Mouse (Mus musculus) hindbrain, postnatal 0 days (tissue): Measurements from ENCODE around the gene Tmem270. TPM values are rescaled to one million over a fixed set of nuclear protein-coding genes. Genes with fewer than 3 reads are reported as not detected.

ENCODE experiments used
- ATAC-seq: fragments of 200-750 bp; cut with Nextera tagmentation; 2 replicates; pipeline ENCODE4 v1.8.0; 2017; ENCODE audit warnings: mild to moderate bottlenecking, moderate TSS enrichment, moderate library complexity
- DNase-seq: peaks from one replicate; pipeline ENCODE4 v3.0.0-alpha.2; 2015; ENCODE audit warnings: low spot score
- H3K27ac ChIP-seq: fragments of 300-500 bp; sonication (generic); 2 replicates; pipeline ENCODE4 v1.5.1; 2014; ENCODE audit warnings: mild to moderate bottlenecking
- H3K27me3 ChIP-seq: fragments of 300-500 bp; sonication (generic); 2 replicates; pipeline ENCODE4 v1.6.1; 2014; ENCODE audit warnings: low read length, mixed read lengths; ENCODE audit not compliant: insufficient read depth
- H3K36me3 ChIP-seq: fragments of 300-500 bp; sonication (generic); 2 replicates; pipeline ENCODE4 v1.6.1; 2014; ENCODE audit warnings: low read length, mixed read lengths; ENCODE audit not compliant: insufficient read depth
- H3K4me1 ChIP-seq: fragments of 300-500 bp; sonication (generic); 2 replicates; pipeline ENCODE4 v1.6.1; 2014; ENCODE audit warnings: antibody characterized with exemption, low read length, mixed read lengths; ENCODE audit not compliant: insufficient read depth
- H3K4me2 ChIP-seq: fragments of 300-500 bp; sonication (generic); 2 replicates; pipeline ENCODE4 v1.6.1; 2014; ENCODE audit warnings: low read depth, mild to moderate bottlenecking, low read length, moderate library complexity, mixed read lengths
- H3K4me3 ChIP-seq: fragments of 300-500 bp; sonication (generic); 2 replicates; pipeline ENCODE4 v1.5.1; 2014; ENCODE audit warnings: low read length
- H3K9ac ChIP-seq: fragments of 300-500 bp; sonication (generic); replicated peaks from 2 replicates; pipeline ENCODE4 v1.6.1; 2014; ENCODE audit warnings: mild to moderate bottlenecking, low read length, moderate library complexity, mixed read lengths
- H3K9me3 ChIP-seq: fragments of 300-500 bp; sonication (generic); 2 replicates; pipeline ENCODE4 v1.6.1; 2016; ENCODE audit warnings: low read length, mixed read lengths
- CTCF ChIP-seq: IDR thresholded peaks from 2 replicates; pipeline ENCODE4 v1.5.1; 2016; ENCODE audit warnings: antibody characterized with exemption, control low read depth, low read depth
- WGBS: fragments of 180-500 bp; shearing (Covaris S2); extraction: QIAGEN DNeasy Blood & Tissue Kit; methylation state at CpG from one replicate; pipeline ENCODE4 v1.1.7; 2014; 5-methylcytosine and 5-hydroxymethylcytosine counted together
- polyA plus RNA-seq: library from polyadenylated mRNA; unstranded; fragments of >200 nt; fragmentation: Nextera tagmentation; extraction: Ambion mirVana; gene quantifications from 2 replicates; pipeline ENCODE4 v1.2.1, GENCODE M21; 2015
- total RNA-seq: library from RNA; depleted of rRNA; stranded (reverse); fragments of >200 nt; gene quantifications from 2 replicates; pipeline ENCODE4 v1.2.3, GENCODE M21; 2014

Gene Tmem270
- total and polyA plus RNA-seq, 2 experiments from 2014 or later: not detected

DNA sequence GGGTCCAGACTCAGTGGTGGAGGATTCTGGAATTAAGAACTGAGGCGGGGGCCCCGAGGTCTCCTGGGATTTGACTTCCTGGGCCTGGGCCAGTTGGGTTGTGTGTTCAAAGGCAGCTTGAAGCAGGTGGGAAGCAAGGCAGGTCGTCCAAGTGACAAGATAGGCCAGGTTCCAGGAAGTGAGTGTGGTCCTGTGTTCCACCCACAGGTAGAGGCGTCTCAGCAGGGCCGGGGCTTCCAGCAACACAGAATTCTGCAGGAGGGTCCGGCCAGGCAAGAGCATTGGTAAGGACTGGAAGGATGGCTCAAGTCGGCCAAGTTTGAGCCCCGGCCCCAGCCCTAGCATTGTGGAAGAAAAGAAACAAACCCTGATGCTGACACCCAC lies 4.9 kb downstream of the Tmem270 start:
- no peak overlapping the region for H3K4me2 ChIP-seq
- H3K36me3 ChIP-seq: no peaks in the 10 kb centered on the region
- no peak overlapping the region for H3K4me3 ChIP-seq
- no peak overlapping the region for H3K9ac ChIP-seq
- ATAC-seq: no peak
- 74% methylated on average over 8 of the region's 8 CpGs for WGBS
- DNase-seq: no peak
- H3K9me3 ChIP-seq: no peaks in the 10 kb centered on the region
- no peaks in the 10 kb centered on the region for H3K27me3 ChIP-seq
- TF ChIP-seq CTCF: no peak
- no peaks in the 10 kb centered on the region for H3K4me1 ChIP-seq
- no peak overlapping the region for H3K27ac ChIP-seq

DNA sequence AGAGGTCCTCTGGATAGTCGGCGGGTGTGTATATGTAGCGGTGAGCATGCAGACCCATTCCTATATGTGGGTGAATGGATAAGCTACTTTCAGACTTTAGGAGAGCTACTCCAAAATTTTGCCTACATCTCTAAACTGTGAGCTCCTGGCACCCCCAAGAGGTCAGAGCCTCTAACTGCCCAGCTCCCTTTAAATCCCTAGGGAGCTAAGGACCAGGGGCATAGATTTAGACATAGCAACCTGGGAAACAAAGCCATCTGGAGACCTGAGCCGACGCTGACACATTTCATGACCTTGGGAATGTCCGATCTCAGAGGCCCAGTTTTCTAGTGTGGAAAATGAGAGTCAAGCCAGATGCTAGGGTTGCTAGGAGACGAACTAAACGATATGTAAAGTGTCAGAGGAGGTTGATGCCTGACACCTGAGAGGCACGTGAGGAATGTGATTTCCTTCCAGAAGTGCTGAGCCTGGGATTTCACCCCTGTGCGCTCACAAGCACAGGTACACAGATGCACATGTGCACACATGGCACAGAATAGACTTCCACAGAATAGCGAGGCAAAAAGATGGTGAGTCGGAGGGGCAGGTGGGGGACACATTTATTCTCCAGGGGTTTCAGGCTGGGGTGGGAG lies 5.4 kb downstream of the Tmem270 start:
- WGBS: 37% methylated on average over 12 of the region's 12 CpGs
- no peaks in the 10 kb centered on the region for H3K27me3 ChIP-seq
- peak; percentile 75 for TF ChIP-seq CTCF
- no peak overlapping the region for H3K9ac ChIP-seq
- H3K9me3 ChIP-seq: no peaks in the 10 kb centered on the region
- H3K4me1 ChIP-seq: no peaks in the 10 kb centered on the region
- ATAC-seq (peak; percentile 70), DNase-seq (peak; percentile 86)
- H3K4me2 ChIP-seq: no peak overlapping the region
- H3K4me3 ChIP-seq: no peak overlapping the region
- no peaks in the 10 kb centered on the region for H3K36me3 ChIP-seq
- H3K27ac ChIP-seq: no peak overlapping the region

DNA sequence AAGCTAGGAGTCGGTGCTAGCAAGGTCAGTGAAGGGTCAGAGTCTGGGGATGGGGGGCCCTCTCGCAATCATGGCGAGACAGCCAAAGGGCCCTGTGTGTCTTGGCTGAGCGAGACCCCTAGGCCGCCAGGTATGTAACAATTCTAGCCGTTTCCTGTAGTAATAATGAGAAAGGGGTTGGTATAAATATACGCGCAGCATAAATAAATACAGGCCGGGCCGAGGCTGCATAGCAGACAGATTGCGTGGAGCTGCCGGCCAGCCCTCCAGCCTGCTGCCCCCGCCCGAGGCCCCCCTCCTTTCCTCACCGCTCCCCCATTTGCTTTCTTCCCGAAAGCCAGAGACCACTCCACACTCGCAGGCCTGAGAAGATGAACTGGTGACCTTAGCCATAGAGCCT lies 8.9 kb downstream of the Tmem270 start:
- no peak for DNase-seq
- no peaks in the 10 kb centered on the region for H3K36me3 ChIP-seq
- H3K9ac ChIP-seq: no peak overlapping the region
- no peak for ATAC-seq
- H3K4me3 ChIP-seq: no peak overlapping the region
- H3K27ac ChIP-seq: no peak overlapping the region
- no peaks in the 10 kb centered on the region for H3K27me3 ChIP-seq
- 77% methylated on average over 17 of the region's 17 CpGs for WGBS
- no peaks in the 10 kb centered on the region for H3K4me1 ChIP-seq
- TF ChIP-seq CTCF: no peak
- H3K4me2 ChIP-seq: no peak overlapping the region
- no peaks in the 10 kb centered on the region for H3K9me3 ChIP-seq

DNA sequence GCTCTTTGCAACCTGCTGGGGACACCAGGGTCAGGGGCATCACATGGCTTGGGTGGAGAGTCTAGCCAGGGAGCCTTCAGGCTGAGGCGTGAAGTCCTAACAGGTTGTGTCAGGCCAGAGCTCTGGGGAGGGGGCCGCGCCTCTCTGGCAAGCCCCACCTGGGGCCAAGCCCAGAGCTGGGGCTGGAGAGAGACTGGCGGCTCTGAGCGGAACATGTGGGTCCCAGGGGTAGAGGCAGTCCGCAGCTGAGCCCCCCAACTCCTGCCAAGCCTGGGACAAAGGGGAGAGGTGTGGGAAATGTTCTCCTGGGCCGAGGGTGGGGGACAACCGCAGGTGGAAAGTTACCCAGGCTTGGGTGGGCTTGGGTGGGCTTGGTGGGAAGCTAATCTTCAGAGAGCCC lies 9.6 kb downstream of the Tmem270 start:
- ATAC-seq: no peak
- H3K36me3 ChIP-seq: no peaks in the 10 kb centered on the region
- TF ChIP-seq CTCF: no peak
- no peaks in the 10 kb centered on the region for H3K4me1 ChIP-seq
- H3K9ac ChIP-seq: no peak overlapping the region
- no peak for DNase-seq
- H3K27ac ChIP-seq: no peak overlapping the region
- H3K9me3 ChIP-seq: no peaks in the 10 kb centered on the region
- H3K27me3 ChIP-seq: no peaks in the 10 kb centered on the region
- H3K4me3 ChIP-seq: no peak overlapping the region
- 76% methylated on average over 7 of the region's 8 CpGs for WGBS
- H3K4me2 ChIP-seq: no peak overlapping the region

DNA sequence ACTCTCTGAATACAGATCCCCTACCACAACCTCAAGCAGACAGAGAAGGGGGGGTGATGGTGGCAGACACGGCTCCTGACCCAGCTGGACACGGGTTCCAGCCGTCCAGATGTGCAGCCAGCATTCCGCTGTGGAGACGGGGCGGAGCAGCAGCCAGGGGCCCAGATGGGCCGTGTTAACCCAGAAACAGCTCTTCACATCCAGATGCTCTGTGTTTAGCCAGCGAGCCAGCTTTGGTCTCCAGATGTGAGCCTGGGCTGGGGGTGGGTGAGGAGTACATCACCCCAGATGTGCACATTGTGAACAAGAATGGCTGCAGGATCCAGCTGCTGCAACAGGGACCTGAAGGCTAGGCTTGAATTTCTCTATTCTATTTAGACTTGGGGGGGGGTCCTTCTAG lies 11.2 kb downstream of the Tmem270 start:
- Histone ChIP-seq H3K36me3 (no peaks in the 10 kb centered on the region), H3K4me1 (no peaks in the 10 kb centered on the region), H3K9ac (no peak overlapping the region), H3K27me3 (no peaks in the 10 kb centered on the region), H3K27ac (no peak overlapping the region), H3K9me3 (no peaks in the 10 kb centered on the region), H3K4me2 (no peak overlapping the region), H3K4me3 (no peak overlapping the region)
- 68% methylated on average over 8 of the region's 8 CpGs for WGBS
- ATAC-seq: no peak
- no peak for TF ChIP-seq CTCF
- DNase-seq: no peak

DNA sequence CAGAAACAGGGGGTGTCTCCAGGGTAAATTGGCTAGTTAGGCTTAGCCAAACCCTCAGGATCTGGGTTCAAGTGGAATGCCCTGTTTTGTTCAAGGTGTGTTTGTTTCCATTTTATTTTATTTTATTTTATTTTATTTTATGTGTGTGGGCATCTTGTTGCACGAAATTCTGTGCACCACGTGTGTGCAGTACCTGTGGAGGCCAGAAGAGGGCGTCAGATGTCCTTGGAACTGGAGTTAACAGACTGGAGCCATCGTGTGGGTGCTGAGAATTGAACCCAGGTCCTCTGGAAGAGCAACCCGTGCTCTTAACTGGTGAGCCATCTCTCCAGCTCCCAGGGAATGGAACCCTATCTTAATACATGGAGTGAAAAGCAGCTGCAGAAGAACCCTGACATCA lies 13.8 kb downstream of the Tmem270 start:
- no peak overlapping the region for H3K9ac ChIP-seq
- 76% methylated on average over 5 of the region's 5 CpGs for WGBS
- H3K27me3 ChIP-seq: no peaks in the 10 kb centered on the region
- no peak for DNase-seq
- H3K36me3 ChIP-seq: no peaks in the 10 kb centered on the region
- H3K27ac ChIP-seq: no peak overlapping the region
- no peaks in the 10 kb centered on the region for H3K4me1 ChIP-seq
- TF ChIP-seq CTCF: peak; percentile 32; the same call in 1 of the 2 replicates
- H3K4me3 ChIP-seq: no peak overlapping the region
- no peaks in the 10 kb centered on the region for H3K9me3 ChIP-seq
- no peak for ATAC-seq
- H3K4me2 ChIP-seq: no peak overlapping the region

DNA sequence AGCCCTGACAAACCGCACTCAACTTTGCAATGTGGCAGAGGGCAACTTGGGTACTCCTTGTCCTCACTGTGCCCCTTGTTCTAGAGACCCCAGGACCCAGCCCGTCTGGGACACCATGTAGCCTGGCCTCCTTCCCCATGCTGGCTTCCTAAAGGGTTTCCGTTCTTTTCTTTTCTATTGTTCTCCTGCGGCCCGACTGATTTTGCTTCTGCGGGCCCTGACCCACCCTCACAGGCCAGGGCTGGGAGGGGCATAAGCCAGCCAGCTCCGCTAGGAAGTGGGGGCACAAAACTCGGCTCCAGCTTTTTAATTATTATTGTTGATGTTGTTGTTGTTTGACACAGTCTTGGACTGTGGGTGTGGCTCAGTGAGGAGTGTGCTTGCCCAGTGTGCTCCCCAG lies 15.0 kb downstream of the Tmem270 start:
- TF ChIP-seq CTCF: no peak

More for the DNA sequence above, 15.0 kb downstream of the Tmem270 start:
- WGBS: 51% methylated on average over 8 of the region's 8 CpGs
- H3K27me3 ChIP-seq: no peaks in the 10 kb centered on the region
- no peak overlapping the region for H3K9ac ChIP-seq
- no peak for DNase-seq
- H3K36me3 ChIP-seq: no peaks in the 10 kb centered on the region
- H3K4me1 ChIP-seq: no peaks in the 10 kb centered on the region
- no peak overlapping the region for H3K4me3 ChIP-seq
- H3K27ac ChIP-seq: no peak overlapping the region
- no peaks in the 10 kb centered on the region for H3K9me3 ChIP-seq
- ATAC-seq: no peak
- no peak overlapping the region for H3K4me2 ChIP-seq
